Mouse (Mus musculus): ENCODE results near the gene Ifi205.
"Not testable (repeated sequence)": the region's sequence is repeated elsewhere in the genome, so short reads cannot be mapped to it uniquely, and the experiment has no call there.

Ifi205 gene

GRCm38 (mm10) chr1:174031698-174032097 is at the start of gene Ifi205:
Gene Ifi205, minus strand, starts transcription at chr1:174031810.
- DNase-seq (ENCODE audit: low spot score), result no peak

- no peak for DNase-seq (ENCODE audit: low spot score)
Observed at GRCm38 (mm10) chr1:174066305-174066704, 34.7 kb upstream of the Ifi205 start, which contains the start of gene Olfr430. Gene Olfr430, plus strand, starts transcription at chr1:174066605.

GRCm38 (mm10) chr1:174055248-174055647 is 23.6 kb upstream of the Ifi205 start:
- no peak for DNase-seq (ENCODE audit: low spot score)

- no peak for DNase-seq (ENCODE audit: low spot score)
Observed at GRCm38 (mm10) chr1:174052981-174053380, 21.4 kb upstream of the Ifi205 start.

- DNase-seq (ENCODE audit: low spot score), result no peak
Observed at GRCm38 (mm10) chr1:174051931-174052536, 20.4 kb upstream of the Ifi205 start.

- DNase-seq (ENCODE audit: low spot score), result no peak
Observed at GRCm38 (mm10) chr1:174051515-174051914, 19.9 kb upstream of the Ifi205 start.

- DNase-seq (ENCODE audit: low spot score), result no peak
Observed at GRCm38 (mm10) chr1:174050532-174050931, 18.9 kb upstream of the Ifi205 start.

- not testable (repeated sequence) for DNase-seq (ENCODE audit: low spot score)
Observed at GRCm38 (mm10) chr1:174049357-174049756, 17.7 kb upstream of the Ifi205 start.

- DNase-seq (ENCODE audit: low spot score), result no peak
Observed at GRCm38 (mm10) chr1:174048893-174049292, 17.3 kb upstream of the Ifi205 start, which contains the start of gene Olfr432. Gene Olfr432, plus strand, starts transcription at chr1:174049205.

- DNase-seq (ENCODE audit: low spot score), result not testable (repeated sequence)
Observed at GRCm38 (mm10) chr1:174048227-174048626, 16.6 kb upstream of the Ifi205 start.

GRCm38 (mm10) chr1:174044431-174044830 is 12.8 kb upstream of the Ifi205 start:
- no peak for DNase-seq (ENCODE audit: low spot score)

- not testable (repeated sequence) for DNase-seq (ENCODE audit: low spot score)
Observed at GRCm38 (mm10) chr1:174042091-174042884, 10.7 kb upstream of the Ifi205 start.

- no peak for DNase-seq (ENCODE audit: low spot score)
Observed at GRCm38 (mm10) chr1:174040523-174041177, 9.0 kb upstream of the Ifi205 start, which contains the start of gene Olfr433. Gene Olfr433, plus strand, starts transcription at chr1:174040705.

- no peak for DNase-seq (ENCODE audit: low spot score)
Observed at GRCm38 (mm10) chr1:174038480-174038879, 6.9 kb upstream of the Ifi205 start.

- no peak for DNase-seq (ENCODE audit: low spot score)
Observed at GRCm38 (mm10) chr1:174035841-174036240, 4.2 kb upstream of the Ifi205 start.

GRCm38 (mm10) chr1:174007050-174007449 is 24.6 kb downstream of the Ifi205 start:
- DNase-seq (ENCODE audit: low spot score), result not testable (repeated sequence)

GRCm38 (mm10) chr1:174004352-174005109 is 27.1 kb downstream of the Ifi205 start:
- not testable (repeated sequence) for DNase-seq (ENCODE audit: low spot score)

GRCm38 (mm10) chr1:173995003-173995402 is 36.6 kb downstream of the Ifi205 start:
- no peak for DNase-seq (ENCODE audit: low spot score)

- not testable (repeated sequence) for DNase-seq (ENCODE audit: low spot score)
Observed at GRCm38 (mm10) chr1:173982694-173983305, 48.8 kb downstream of the Ifi205 start, which contains the start of gene Ifi202b. Gene Ifi202b, minus strand, starts transcription at chr1:173982744.

GRCm38 (mm10) chr1:173981038-173981437 is 50.6 kb downstream of the Ifi205 start:
- not testable (repeated sequence) for DNase-seq (ENCODE audit: low spot score)

- DNase-seq (ENCODE audit: low spot score), result no peak
Observed at GRCm38 (mm10) chr1:173977622-173978021, 54.0 kb downstream of the Ifi205 start.
